Mouse (Mus musculus): ENCODE data around the gene Cib1.

GRCm38 (mm10) chr7:80241661-80242060 lies 9.0 kb upstream of the Cib1 start:
- TF ChIP-seq POLR2A (IDR thresholded peaks at IDR 0.05; ENCODE audit: extremely low read depth, insufficient read depth, low read length) (no peak), CTCF (IDR thresholded peaks at IDR 0.05; ENCODE audit: extremely low read depth, insufficient read depth, low read length) (no peak)
